Mouse (Mus musculus) olfactory bulb, adult 2 months (tissue): ENCODE measurements around the gene Adgrg1.

Experiments used
- CTCF ChIP-seq: fragments of 200-500 bp; IDR thresholded peaks from 2 replicates; pipeline ENCODE4 v1.5.1; 2012; ENCODE audit warnings: low read depth, mild to moderate bottlenecking, low read length, moderate library complexity; ENCODE audit not compliant: insufficient read depth
- POLR2A ChIP-seq: fragments of 200-500 bp; IDR thresholded peaks from 2 replicates; pipeline ENCODE4 v1.6.1; 2012; ENCODE audit warnings: mild to moderate bottlenecking, low read depth, low read length, moderate library complexity; ENCODE audit not compliant: insufficient read depth

DNA sequence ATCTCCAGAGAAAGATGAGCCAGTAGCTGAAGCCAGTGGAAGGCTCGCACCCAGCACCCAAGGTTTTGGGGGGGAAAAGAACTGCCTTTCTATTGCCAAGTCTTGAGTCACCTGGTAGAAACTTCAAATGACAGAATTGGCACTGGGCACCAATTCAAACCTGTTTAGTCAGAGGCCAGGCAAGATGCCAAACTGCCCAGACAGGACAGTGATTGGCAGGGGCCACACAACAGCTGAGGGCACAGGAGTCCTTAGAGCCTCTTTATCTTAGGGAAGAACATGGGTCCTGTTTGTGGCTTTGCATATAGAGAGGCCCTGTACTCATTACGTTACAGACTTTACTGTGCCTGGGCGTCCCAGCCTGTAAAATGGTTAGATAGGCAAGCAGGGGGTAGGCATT, 7.0 kb upstream of the Adgrg1 start:
- TF ChIP-seq POLR2A (no peak), CTCF (no peak)
